Mouse (Mus musculus) CD4-positive, CD25-positive, alpha-beta regulatory T cell, adult 2 months (primary cell): ENCODE measurements around the gene 4921511M17Rik.
"Not testable (repeated sequence)": the region's sequence is repeated elsewhere in the genome, so short reads cannot be mapped to it uniquely, and the experiment has no call there.

Experiments used
- DNase-seq: peaks from one replicate; pipeline ENCODE4 v3.0.0-alpha.2; 2012; ENCODE audit warnings: low read depth, low spot score

The 4921511M17Rik gene

GRCm38 (mm10) chrX:154033727-154034126 lies at the start of gene 4921511M17Rik:
4921511M17Rik (minus strand) TSS chrX:154033827.
- not testable (repeated sequence) for DNase-seq

GRCm38 (mm10) chrX:154054939-154055338 lies 21.3 kb upstream of the 4921511M17Rik start, which contains the start of gene Gm10057:
Gm10057 (minus strand) TSS chrX:154055039.
- DNase-seq: not testable (repeated sequence)

GRCm38 (mm10) chrX:154012540-154012939 lies 21.1 kb downstream of the 4921511M17Rik start, which contains the start of gene Samt1:
Samt1 (minus strand) TSS chrX:154012640.
- DNase-seq: not testable (repeated sequence)

- DNase-seq: not testable (repeated sequence)
Measured at GRCm38 (mm10) chrX:153976914-153977313, 56.7 kb downstream of the 4921511M17Rik start.

GRCm38 (mm10) chrX:153976467-153976866 lies 57.2 kb downstream of the 4921511M17Rik start:
- DNase-seq: not testable (repeated sequence)

- DNase-seq: peak; percentile 27
Measured at GRCm38 (mm10) chrX:153974450-153974849, 59.2 kb downstream of the 4921511M17Rik start.
